Mouse (Mus musculus): ENCODE data around the gene Xpot. TPM values are rescaled to one million over a fixed set of nuclear protein-coding genes. Genes with fewer than 3 reads are reported as not detected.

Gene Xpot
- 55.5 and 68.5 TPM in 2 replicates for polyA plus RNA-seq (2014; fragmentation: Nextera tagmentation; extraction: Ambion mirVana)

- WGBS = under 1% methylated on average over 68 of the region's 70 CpGs
- peaks cover 4% of the 10 kb centered on the region; the same call in 1 of the 2 replicates for H3K4me1 ChIP-seq (ENCODE audit: control insufficient read depth, insufficient read depth, low read length)
These were observed at the start of gene Xpot for GRCm38 (mm10) chr10:121626186-121626882. Gene Xpot, minus strand, starts transcription at chr10:121626332.

GRCm38 (mm10) chr10:121669103-121669502 lies 43.0 kb upstream of the Xpot start:
- Histone ChIP-seq H3K36me3 (ENCODE audit: control insufficient read depth, insufficient read depth, low read length) (no peaks in the 10 kb centered on the region), H3K9me3 (ENCODE audit: control insufficient read depth, low read length) (no peaks in the 10 kb centered on the region), H3K27ac (ENCODE audit: low read depth, low read length) (no peak overlapping the region), H3K27me3 (ENCODE audit: control insufficient read depth, insufficient read depth, low read length) (no peaks in the 10 kb centered on the region), H3K4me3 (ENCODE audit: low read depth, low read length) (no peak overlapping the region), H3K4me1 (ENCODE audit: control insufficient read depth, insufficient read depth, low read length) (no peaks in the 10 kb centered on the region; the same call in 1 of the 2 replicates), H3K9ac (ENCODE audit: low read length) (no peak overlapping the region), H3K4me2 (no peak overlapping the region)
- ATAC-seq (ENCODE audit: low FRiP score) (no peak), DNase-seq (ENCODE audit: low spot score, missing footprints) (no peak)
- WGBS = 90% methylated on average over 10 of the region's 10 CpGs

More at GRCm38 (mm10) chr10:121626186-121626882, at the start of gene Xpot:
- Histone ChIP-seq H3K9ac (ENCODE audit: low read length) (peak within 1 kb of the TSS; percentile 60), H3K4me3 (ENCODE audit: low read depth, low read length) (peak within 1 kb of the TSS; percentile 75), H3K27me3 (ENCODE audit: control insufficient read depth, insufficient read depth, low read length) (no peaks in the 10 kb centered on the region), H3K9me3 (ENCODE audit: control insufficient read depth, low read length) (no peaks in the 10 kb centered on the region), H3K27ac (ENCODE audit: low read depth, low read length) (peak within 1 kb of the TSS; percentile 78), H3K4me2 (peak within 1 kb of the TSS; percentile 64), H3K36me3 (ENCODE audit: control insufficient read depth, insufficient read depth, low read length) (no peaks in the 10 kb centered on the region)
- peak; percentile 100 for ATAC-seq (ENCODE audit: low FRiP score)
- DNase-seq (ENCODE audit: low spot score, missing footprints) = peak; percentile 100

GRCm38 (mm10) chr10:121665631-121666145 lies 39.6 kb upstream of the Xpot start:
- Histone ChIP-seq H3K9me3 (ENCODE audit: control insufficient read depth, low read length) (no peaks in the 10 kb centered on the region), H3K27me3 (ENCODE audit: control insufficient read depth, insufficient read depth, low read length) (no peaks in the 10 kb centered on the region), H3K4me3 (ENCODE audit: low read depth, low read length) (no peak overlapping the region), H3K4me1 (ENCODE audit: control insufficient read depth, insufficient read depth, low read length) (peaks cover 2% of the 10 kb centered on the region; the same call in 1 of the 2 replicates), H3K9ac (ENCODE audit: low read length) (no peak overlapping the region), H3K27ac (ENCODE audit: low read depth, low read length) (no peak overlapping the region), H3K4me2 (no peak overlapping the region), H3K36me3 (ENCODE audit: control insufficient read depth, insufficient read depth, low read length) (no peaks in the 10 kb centered on the region)
- DNase-seq (ENCODE audit: low spot score, missing footprints) (no peak), ATAC-seq (ENCODE audit: low FRiP score) (no peak)
- 81% methylated on average over 8 of the region's 8 CpGs for WGBS

GRCm38 (mm10) chr10:121663599-121663998 lies 37.5 kb upstream of the Xpot start:
- WGBS = 65% methylated on average over 13 of the region's 13 CpGs
- Histone ChIP-seq H3K36me3 (ENCODE audit: control insufficient read depth, insufficient read depth, low read length) (no peaks in the 10 kb centered on the region), H3K4me1 (ENCODE audit: control insufficient read depth, insufficient read depth, low read length) (peaks cover 2% of the 10 kb centered on the region; the same call in 1 of the 2 replicates), H3K9ac (ENCODE audit: low read length) (no peak overlapping the region), H3K27me3 (ENCODE audit: control insufficient read depth, insufficient read depth, low read length) (no peaks in the 10 kb centered on the region), H3K4me2 (no peak overlapping the region), H3K27ac (ENCODE audit: low read depth, low read length) (no peak overlapping the region), H3K9me3 (ENCODE audit: control insufficient read depth, low read length) (no peaks in the 10 kb centered on the region), H3K4me3 (ENCODE audit: low read depth, low read length) (no peak overlapping the region)
- ATAC-seq (ENCODE audit: low FRiP score) (0 out of 2 replicates have a peak, but pooled peaks have one; percentile 40), DNase-seq (ENCODE audit: low spot score, missing footprints) (no peak)

GRCm38 (mm10) chr10:121662711-121663110 lies 36.6 kb upstream of the Xpot start:
- H3K27ac ChIP-seq (ENCODE audit: low read depth, low read length) = no peak overlapping the region
- 90% methylated on average over 2 of the region's 2 CpGs for WGBS
- DNase-seq (ENCODE audit: low spot score, missing footprints) (no peak), ATAC-seq (ENCODE audit: low FRiP score) (no peak)
- no peak overlapping the region for H3K4me3 ChIP-seq (ENCODE audit: low read depth, low read length)
- H3K4me1 ChIP-seq (ENCODE audit: control insufficient read depth, insufficient read depth, low read length) = peaks cover 2% of the 10 kb centered on the region; the same call in 1 of the 2 replicates
- H3K4me2 ChIP-seq = no peak overlapping the region
- H3K9ac ChIP-seq (ENCODE audit: low read length) = no peak overlapping the region
- H3K27me3 ChIP-seq (ENCODE audit: control insufficient read depth, insufficient read depth, low read length) = no peaks in the 10 kb centered on the region
- no peaks in the 10 kb centered on the region for H3K36me3 ChIP-seq (ENCODE audit: control insufficient read depth, insufficient read depth, low read length)
- H3K9me3 ChIP-seq (ENCODE audit: control insufficient read depth, low read length) = no peaks in the 10 kb centered on the region

- H3K27ac ChIP-seq (ENCODE audit: low read depth, low read length) = no peak overlapping the region
- no peak overlapping the region for H3K4me2 ChIP-seq
- H3K36me3 ChIP-seq (ENCODE audit: control insufficient read depth, insufficient read depth, low read length) = no peaks in the 10 kb centered on the region
- no peak overlapping the region for H3K4me3 ChIP-seq (ENCODE audit: low read depth, low read length)
- H3K9ac ChIP-seq (ENCODE audit: low read length) = no peak overlapping the region
- DNase-seq (ENCODE audit: low spot score, missing footprints) (no peak), ATAC-seq (ENCODE audit: low FRiP score) (no peak)
- H3K27me3 ChIP-seq (ENCODE audit: control insufficient read depth, insufficient read depth, low read length) = no peaks in the 10 kb centered on the region
- H3K9me3 ChIP-seq (ENCODE audit: control insufficient read depth, low read length) = no peaks in the 10 kb centered on the region
- no peaks in the 10 kb centered on the region for H3K4me1 ChIP-seq (ENCODE audit: control insufficient read depth, insufficient read depth, low read length)
- WGBS = 92% methylated on average over 4 of the region's 4 CpGs
These were observed 29.8 kb upstream of the Xpot start for GRCm38 (mm10) chr10:121655907-121656306.

GRCm38 (mm10) chr10:121653079-121653478 lies 26.9 kb upstream of the Xpot start:
- DNase-seq (ENCODE audit: low spot score, missing footprints) (no peak), ATAC-seq (ENCODE audit: low FRiP score) (no peak)
- H3K4me1 ChIP-seq (ENCODE audit: control insufficient read depth, insufficient read depth, low read length) = no peaks in the 10 kb centered on the region
- no peak overlapping the region for H3K4me2 ChIP-seq
- 91% methylated on average over 1 of the region's 1 CpGs for WGBS
- no peak overlapping the region for H3K27ac ChIP-seq (ENCODE audit: low read depth, low read length)
- H3K27me3 ChIP-seq (ENCODE audit: control insufficient read depth, insufficient read depth, low read length) = no peaks in the 10 kb centered on the region
- no peak overlapping the region for H3K4me3 ChIP-seq (ENCODE audit: low read depth, low read length)
- H3K9me3 ChIP-seq (ENCODE audit: control insufficient read depth, low read length) = no peaks in the 10 kb centered on the region
- no peak overlapping the region for H3K9ac ChIP-seq (ENCODE audit: low read length)
- no peaks in the 10 kb centered on the region for H3K36me3 ChIP-seq (ENCODE audit: control insufficient read depth, insufficient read depth, low read length)

- peaks cover 26% of the 10 kb centered on the region for H3K27me3 ChIP-seq (ENCODE audit: control insufficient read depth, insufficient read depth, low read length)
- H3K36me3 ChIP-seq (ENCODE audit: control insufficient read depth, insufficient read depth, low read length) = no peaks in the 10 kb centered on the region
- no peak overlapping the region for H3K4me3 ChIP-seq (ENCODE audit: low read depth, low read length)
- H3K9me3 ChIP-seq (ENCODE audit: control insufficient read depth, low read length) = no peaks in the 10 kb centered on the region
- H3K4me1 ChIP-seq (ENCODE audit: control insufficient read depth, insufficient read depth, low read length) = peaks cover 9% of the 10 kb centered on the region
- 77% methylated on average over 6 of the region's 6 CpGs for WGBS
- H3K9ac ChIP-seq (ENCODE audit: low read length) = no peak overlapping the region
- ATAC-seq (ENCODE audit: low FRiP score) (no peak), DNase-seq (ENCODE audit: low spot score, missing footprints) (peak; percentile 54)
- H3K4me2 ChIP-seq = no peak overlapping the region
- no peak overlapping the region for H3K27ac ChIP-seq (ENCODE audit: low read depth, low read length)
These were observed 20.2 kb upstream of the Xpot start for GRCm38 (mm10) chr10:121646294-121646693.

Measured in midbrain, embryonic 11.5 days (tissue).